Mouse (Mus musculus) liver, embryonic 11.5 days (tissue): ENCODE results near the gene Gm20458. TPM values are rescaled to one million over a fixed set of nuclear protein-coding genes. Genes with fewer than 3 reads are reported as not detected.

Experiments used
- ATAC-seq: fragments of 200-750 bp; cut with Nextera tagmentation; replicated peaks from 2 replicates; pipeline ENCODE4 v1.8.0; 2017; ENCODE audit warnings: moderate number of reproducible peaks, mild to moderate bottlenecking, moderate TSS enrichment, moderate library complexity; ENCODE audit not compliant: low FRiP score
- DNase-seq: peaks from one replicate; pipeline ENCODE4 v3.0.0-alpha.2; 2017; ENCODE audit warnings: low spot score
- H3K27ac ChIP-seq: fragments of 300-500 bp; sonication (generic); 2 replicates; pipeline ENCODE4 v1.5.1; 2014; ENCODE audit warnings: mild to moderate bottlenecking, low read depth, low read length, control low read depth
- H3K27me3 ChIP-seq: fragments of 300-500 bp; sonication (generic); replicated peaks from 2 replicates; pipeline ENCODE4 v1.6.1; 2014; ENCODE audit warnings: low read length, mixed read lengths; ENCODE audit not compliant: control insufficient read depth, insufficient read depth
- H3K36me3 ChIP-seq: fragments of 300-500 bp; sonication (generic); 2 replicates; pipeline ENCODE4 v1.6.1; 2014; ENCODE audit warnings: mild to moderate bottlenecking, low read length, moderate library complexity, mixed read lengths; ENCODE audit not compliant: control insufficient read depth, insufficient read depth
- H3K4me1 ChIP-seq: fragments of 300-500 bp; sonication (generic); replicated peaks from 2 replicates; pipeline ENCODE4 v1.6.1; 2014; ENCODE audit warnings: low read length, mixed read lengths; ENCODE audit not compliant: control insufficient read depth, insufficient read depth
- H3K4me2 ChIP-seq: fragments of 300-500 bp; sonication (generic); 2 replicates; pipeline ENCODE4 v1.6.1; 2014; ENCODE audit warnings: mild to moderate bottlenecking, control low read depth, moderate library complexity
- H3K4me3 ChIP-seq: fragments of 300-500 bp; sonication (generic); 2 replicates; pipeline ENCODE4 v1.5.1; 2014; ENCODE audit warnings: low read depth, low read length, control low read depth
- H3K9ac ChIP-seq: fragments of 300-500 bp; sonication (generic); 2 replicates; pipeline ENCODE4 v1.6.1; 2014; ENCODE audit warnings: low read depth, low read length, control low read depth
- H3K9me3 ChIP-seq: fragments of 300-500 bp; sonication (generic); 2 replicates; pipeline ENCODE4 v1.6.1; 2016; ENCODE audit warnings: low read length, inconsistent platforms, mixed read lengths; ENCODE audit not compliant: control insufficient read depth
- WGBS: fragments of 180-500 bp; shearing (Covaris S2); extraction: QIAGEN DNeasy Blood & Tissue Kit; methylation state at CpG from one replicate; pipeline ENCODE4 v1.1.7; 2014; 5-methylcytosine and 5-hydroxymethylcytosine counted together
- polyA plus RNA-seq: library from polyadenylated mRNA; unstranded; fragments of >200 nt; fragmentation: Nextera tagmentation; extraction: Ambion mirVana; gene quantifications from 2 replicates; pipeline ENCODE4 v1.2.1, GENCODE M21; 2014

Gm20458 gene
- polyA plus RNA-seq, 1 experiment from 2014 or later, result 4.4 TPM

DNA sequence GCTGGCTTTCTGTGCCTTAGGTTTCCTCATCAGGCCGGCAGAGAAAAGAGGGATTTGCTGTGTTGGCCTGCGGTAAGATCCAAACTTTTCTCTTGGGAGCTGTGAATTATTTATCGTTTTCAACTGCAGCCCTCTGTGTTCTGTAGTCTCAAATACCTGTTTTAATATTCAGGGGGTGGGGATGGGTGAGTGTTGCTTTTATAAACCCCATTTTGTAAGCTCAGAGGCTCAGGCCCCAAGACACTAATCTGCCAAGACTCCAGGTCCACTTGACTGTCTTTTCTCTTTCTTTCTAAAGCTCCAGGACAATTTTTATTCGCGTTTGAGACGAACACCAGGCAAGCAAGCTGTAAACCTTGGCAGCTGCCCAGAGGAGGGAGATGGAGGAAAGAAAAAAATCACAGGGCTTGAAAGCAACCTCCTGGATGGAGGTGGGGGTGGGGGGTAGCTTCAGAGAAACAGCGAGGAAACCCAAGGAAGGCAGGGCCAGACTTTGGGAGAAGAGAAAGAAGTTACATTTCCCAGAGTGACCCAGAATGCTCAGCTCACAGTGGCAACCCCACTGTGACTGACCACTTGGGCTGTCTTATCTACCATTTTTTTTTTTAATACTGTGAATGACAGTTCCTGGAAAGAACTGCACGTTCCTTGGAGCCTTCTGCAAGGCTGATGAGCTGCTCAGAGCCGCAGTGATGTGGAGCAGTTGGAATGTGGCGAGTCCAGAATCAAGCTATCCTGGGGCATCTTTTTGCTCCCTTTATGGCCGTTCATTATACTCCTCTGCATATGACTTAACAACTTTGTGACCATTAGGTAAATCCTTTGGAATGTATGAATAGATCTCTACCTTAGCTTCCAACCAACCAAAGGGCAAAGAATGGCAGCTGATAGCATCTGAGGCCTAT, 57.8 kb downstream of the Gm20458 start:
- DNase-seq, result no peak
- 56% methylated on average over 11 of the region's 11 CpGs for WGBS
- H3K9me3 ChIP-seq, result no peaks in the 10 kb centered on the region
- ATAC-seq, result no peak
- H3K27ac ChIP-seq, result no peak overlapping the region
- peaks cover 6% of the 10 kb centered on the region; the same call in 1 of the 2 replicates for H3K4me1 ChIP-seq
- H3K4me3 ChIP-seq, result no peak overlapping the region
- 0 out of 2 replicates have a peak, but pooled peaks cover 2% of the 10 kb centered on the region for H3K27me3 ChIP-seq
- no peak overlapping the region for H3K9ac ChIP-seq
- H3K4me2 ChIP-seq, result no peak overlapping the region
- no peaks in the 10 kb centered on the region for H3K36me3 ChIP-seq

DNA sequence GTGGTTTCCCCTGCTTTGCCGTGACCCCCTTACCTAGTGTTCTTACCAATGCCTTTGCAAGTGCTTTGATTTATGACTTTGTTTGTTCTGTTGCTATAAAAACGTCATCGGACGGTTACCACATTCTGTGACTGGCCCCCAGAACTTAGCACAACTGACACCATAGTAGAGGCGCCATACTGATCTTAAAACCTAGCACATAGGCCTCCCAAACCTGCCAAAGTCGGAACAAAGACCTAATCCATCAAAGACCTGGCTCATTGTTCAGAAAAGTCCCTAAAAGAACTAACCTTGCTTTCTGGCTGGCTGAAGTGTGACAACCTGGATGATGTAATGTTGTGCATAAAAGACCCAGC, 58.4 kb downstream of the Gm20458 start:
- ATAC-seq, result no peak

DNA sequence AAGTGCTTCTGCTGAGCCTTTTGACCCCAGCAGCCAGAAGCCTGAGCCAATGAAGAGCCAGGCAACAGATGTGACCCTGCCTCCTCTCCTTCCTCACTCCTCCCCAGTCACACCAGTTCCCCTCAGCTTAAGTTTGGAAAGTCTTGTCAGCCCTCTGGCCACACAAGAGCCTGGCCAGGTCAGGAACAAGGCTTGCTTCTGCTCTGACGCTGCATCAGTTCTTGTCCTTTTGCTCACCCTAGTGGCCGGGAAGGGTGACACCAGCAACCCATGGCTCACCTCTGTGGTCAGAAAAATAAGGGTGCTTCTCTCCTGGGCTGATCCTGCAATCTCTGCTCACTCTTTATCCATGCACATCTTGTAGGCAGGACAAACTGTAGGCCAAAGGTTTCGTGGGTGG, 60.0 kb downstream of the Gm20458 start:
- DNase-seq (no peak), ATAC-seq (0 out of 2 replicates have a peak, but pooled peaks have one; percentile 26)
- Histone ChIP-seq H3K36me3 (no peaks in the 10 kb centered on the region), H3K4me1 (peaks cover 3% of the 10 kb centered on the region; the same call in 1 of the 2 replicates), H3K4me2 (no peak overlapping the region), H3K9me3 (no peaks in the 10 kb centered on the region), H3K27ac (no peak overlapping the region), H3K9ac (no peak overlapping the region), H3K4me3 (no peak overlapping the region), H3K27me3 (0 out of 2 replicates have a peak, but pooled peaks cover 2% of the 10 kb centered on the region)
- WGBS, result 6% methylated on average over 3 of the region's 3 CpGs

More for the DNA sequence above, 58.4 kb downstream of the Gm20458 start:
- DNase-seq, result no peak
- H3K27me3 ChIP-seq, result 0 out of 2 replicates have a peak, but pooled peaks cover 2% of the 10 kb centered on the region
- no peak overlapping the region for H3K4me3 ChIP-seq
- H3K4me2 ChIP-seq, result no peak overlapping the region
- WGBS, result 73% methylated on average over 6 of the region's 6 CpGs
- no peaks in the 10 kb centered on the region for H3K36me3 ChIP-seq
- H3K9me3 ChIP-seq, result no peaks in the 10 kb centered on the region
- no peak overlapping the region for H3K27ac ChIP-seq
- no peak overlapping the region for H3K9ac ChIP-seq
- H3K4me1 ChIP-seq, result peaks cover 6% of the 10 kb centered on the region; the same call in 1 of the 2 replicates

DNA sequence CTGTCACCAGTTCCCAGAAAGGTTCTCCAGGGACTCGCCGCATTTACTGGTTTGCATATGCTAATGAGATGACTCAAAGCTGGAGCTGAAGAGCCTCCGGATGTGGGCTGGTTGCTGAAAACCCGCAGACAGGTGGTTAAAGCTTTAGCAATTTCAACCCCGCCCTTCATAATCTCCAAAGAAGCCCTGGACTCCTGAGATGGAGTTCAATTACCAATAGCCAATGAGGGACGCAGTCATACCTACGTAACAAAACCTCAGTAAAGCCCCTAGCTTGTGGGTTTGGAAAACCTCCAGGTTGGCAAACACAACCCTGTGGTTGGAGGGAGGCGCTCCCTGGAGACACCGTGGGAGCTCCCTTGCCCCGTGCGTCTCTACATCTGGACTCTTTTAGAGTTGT, 61.1 kb downstream of the Gm20458 start:
- no peaks in the 10 kb centered on the region for H3K9me3 ChIP-seq
- WGBS, result 9% methylated on average over 11 of the region's 11 CpGs
- DNase-seq (no peak), ATAC-seq (no peak)
- H3K27me3 ChIP-seq, result 0 out of 2 replicates have a peak, but pooled peaks cover 2% of the 10 kb centered on the region
- H3K4me3 ChIP-seq, result no peak overlapping the region
- H3K36me3 ChIP-seq, result no peaks in the 10 kb centered on the region
- H3K4me2 ChIP-seq, result 0 out of 2 replicates have a peak overlapping the region, but pooled peaks have one; percentile 9
- H3K9ac ChIP-seq, result no peak overlapping the region
- peaks cover 3% of the 10 kb centered on the region; the same call in 1 of the 2 replicates for H3K4me1 ChIP-seq
- no peak overlapping the region for H3K27ac ChIP-seq

DNA sequence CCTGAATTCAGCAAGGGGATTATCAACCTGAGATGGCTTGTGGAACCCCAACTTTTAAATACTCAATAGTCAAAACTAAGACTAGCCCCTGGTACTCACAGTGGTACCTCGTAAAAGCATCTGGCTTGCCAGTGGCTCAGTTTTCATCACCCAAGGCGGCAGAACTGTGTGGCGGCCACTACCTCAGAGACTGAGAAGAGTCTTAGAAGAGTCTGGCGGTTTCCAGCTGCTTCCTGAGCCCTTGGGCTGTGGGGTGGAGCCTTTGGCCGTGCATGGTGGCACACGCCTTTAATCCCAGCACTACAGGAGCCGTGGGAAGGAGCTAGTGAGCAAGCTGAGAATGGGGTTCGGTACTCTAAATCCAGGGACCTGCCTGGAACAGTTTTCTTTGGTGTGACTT, 61.5 kb downstream of the Gm20458 start:
- ATAC-seq, result no peak
- WGBS, result 18% methylated on average over 8 of the region's 8 CpGs
- H3K4me2 ChIP-seq, result no peak overlapping the region

DNA sequence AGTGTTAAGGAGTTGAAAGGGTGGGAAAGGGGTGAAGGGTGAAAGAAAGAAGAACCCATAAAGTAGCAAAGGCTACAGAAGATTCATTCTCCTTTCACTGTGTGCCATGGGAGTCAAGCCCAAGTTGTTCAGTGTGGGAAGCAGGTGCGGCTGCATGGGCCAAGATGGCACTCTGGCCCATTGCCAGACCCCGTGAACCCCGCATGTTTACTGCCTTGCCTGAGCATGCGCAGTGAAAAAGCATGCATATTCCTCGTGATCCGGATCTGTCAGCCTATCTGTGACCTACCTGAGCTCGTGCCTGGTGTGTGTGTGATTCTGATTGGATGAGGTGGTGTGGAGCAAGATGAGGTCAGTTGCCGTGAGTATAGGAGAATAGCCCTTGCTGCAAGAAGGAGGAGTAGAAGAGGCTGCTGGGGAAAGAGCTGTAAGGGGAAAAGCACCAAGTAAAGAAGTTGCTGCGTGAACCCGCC, 62.6 kb downstream of the Gm20458 start:
- Histone ChIP-seq H3K9me3 (no peaks in the 10 kb centered on the region), H3K27ac (no peak overlapping the region), H3K27me3 (0 out of 2 replicates have a peak, but pooled peaks cover 2% of the 10 kb centered on the region), H3K9ac (no peak overlapping the region), H3K4me1 (peaks cover 3% of the 10 kb centered on the region; the same call in 1 of the 2 replicates), H3K4me2 (no peak overlapping the region), H3K36me3 (no peaks in the 10 kb centered on the region), H3K4me3 (no peak overlapping the region)
- ATAC-seq (no peak), DNase-seq (no peak)
- 72% methylated on average over 10 of the region's 10 CpGs for WGBS

More for the DNA sequence above, 61.5 kb downstream of the Gm20458 start:
- Histone ChIP-seq H3K4me3 (no peak overlapping the region), H3K27ac (no peak overlapping the region), H3K9me3 (no peaks in the 10 kb centered on the region), H3K4me1 (peaks cover 3% of the 10 kb centered on the region; the same call in 1 of the 2 replicates), H3K27me3 (0 out of 2 replicates have a peak, but pooled peaks cover 2% of the 10 kb centered on the region), H3K36me3 (no peaks in the 10 kb centered on the region), H3K9ac (no peak overlapping the region)
- no peak for DNase-seq

DNA sequence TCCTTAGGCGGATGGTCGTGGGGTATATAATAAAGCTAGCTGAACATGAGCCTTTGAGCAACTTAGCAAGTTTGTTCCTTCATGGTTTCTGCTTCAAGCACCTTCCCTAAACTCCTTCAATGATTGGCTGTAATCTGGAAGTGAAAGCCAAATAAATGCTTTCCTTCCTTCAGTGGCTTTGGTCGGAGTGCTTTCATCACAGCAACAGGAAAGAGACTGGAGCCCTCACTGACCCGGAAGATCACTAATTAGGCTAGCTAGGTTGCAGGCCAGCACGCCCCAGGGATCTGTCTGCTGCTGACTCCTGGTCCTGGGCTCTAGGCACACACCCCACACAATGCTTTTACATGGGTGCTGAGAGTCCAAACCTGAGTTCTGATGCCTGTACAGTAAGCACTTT, 67.8 kb downstream of the Gm20458 start:
- ATAC-seq (no peak), DNase-seq (no peak)
- H3K9ac ChIP-seq, result no peak overlapping the region
- no peak overlapping the region for H3K4me3 ChIP-seq
- H3K27ac ChIP-seq, result no peak overlapping the region
- no peaks in the 10 kb centered on the region for H3K4me1 ChIP-seq
- 56% methylated on average over 5 of the region's 5 CpGs for WGBS
- no peaks in the 10 kb centered on the region for H3K36me3 ChIP-seq
- no peaks in the 10 kb centered on the region for H3K9me3 ChIP-seq
- no peaks in the 10 kb centered on the region for H3K27me3 ChIP-seq
- no peak overlapping the region for H3K4me2 ChIP-seq

DNA sequence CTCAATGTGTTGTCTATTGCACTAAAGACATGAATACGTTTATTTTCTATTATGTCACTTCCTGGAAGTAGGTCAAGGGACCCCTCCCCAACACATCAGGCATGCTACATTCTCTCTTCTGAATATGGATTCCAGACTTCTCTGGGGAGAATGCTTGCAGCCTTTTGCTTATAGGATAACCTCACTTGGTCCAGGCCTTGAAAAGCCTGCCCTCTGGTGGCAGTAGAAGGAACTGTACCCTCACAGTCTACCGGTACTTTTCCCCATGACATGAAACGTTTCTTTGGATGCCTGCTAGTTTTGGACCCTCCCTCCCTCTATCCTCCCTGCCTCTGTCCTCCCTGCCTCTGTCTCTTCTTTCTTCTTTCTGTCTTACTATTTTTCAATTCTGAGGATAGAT, 70.4 kb downstream of the Gm20458 start:
- Histone ChIP-seq H3K4me2 (no peak overlapping the region), H3K27me3 (no peaks in the 10 kb centered on the region), H3K9ac (no peak overlapping the region), H3K4me3 (no peak overlapping the region), H3K4me1 (no peaks in the 10 kb centered on the region), H3K36me3 (no peaks in the 10 kb centered on the region), H3K27ac (no peak overlapping the region), H3K9me3 (no peaks in the 10 kb centered on the region)
- WGBS, result 6% methylated on average over 3 of the region's 3 CpGs
- DNase-seq (no peak), ATAC-seq (no peak)
